Mouse (Mus musculus) macrophage (primary cell): ENCODE measurements around the gene Ces2g. TPM values are rescaled to one million over a fixed set of nuclear protein-coding genes. Genes with fewer than 3 reads are reported as not detected.

Experiments
- H3K27ac ChIP-seq: fragments of 350-480 bp; formaldehyde crosslinking; 2 replicates; pipeline ENCODE4 v1.9.0; 2021
- H3K36me3 ChIP-seq: fragments of 350-480 bp; formaldehyde crosslinking; 2 replicates; pipeline ENCODE4 v1.9.0; 2021; ENCODE audit errors: inconsistent target
- H3K4me3 ChIP-seq: fragments of 350-480 bp; formaldehyde crosslinking; 2 replicates; pipeline ENCODE4 v1.9.0; 2021; ENCODE audit errors: inconsistent target
- H3K79me2 ChIP-seq: fragments of 350-480 bp; formaldehyde crosslinking; 2 replicates; pipeline ENCODE4 v1.9.0; 2021; ENCODE audit errors: inconsistent target
- WGBS: methylation state at CpG from one replicate; pipeline ENCODE4 v1.1.7; 2026; ENCODE audit warnings: inconsistent platforms; ENCODE audit not compliant: missing documents; 5-methylcytosine and 5-hydroxymethylcytosine counted together
- polyA plus RNA-seq: library from polyadenylated mRNA; stranded (reverse); fragments of 250-400 nt; gene quantifications from 3 replicates; pipeline ENCODE4 v1.2.4, GENCODE M21; 2018; ENCODE audit warnings: inconsistent platforms
- total RNA-seq, 78 experiments: library from RNA; depleted of rRNA; stranded (reverse); fragments of 250-400 nt; gene quantifications; 1 replicate in 9 of 78; 2 replicates in 24 of 78; 3 replicates in 43 of 78; 4 replicates in 2 of 78; pipeline ENCODE4 v1.2.4; 2018; ENCODE audit warnings: inconsistent platforms in 56 of 78

Ces2g gene
- total RNA-seq (2018; cell fraction: chromatin; rRNA removed): under 1 TPM in 1 of 26 experiments, not detected in 25; 0.22 TPM
- not detected for total RNA-seq (2018; cell fraction: cytosol; rRNA removed)
- total RNA-seq (2018; cell fraction: nucleus; rRNA removed): not detected
- polyA plus RNA-seq: not detected in 3 replicates

DNA sequence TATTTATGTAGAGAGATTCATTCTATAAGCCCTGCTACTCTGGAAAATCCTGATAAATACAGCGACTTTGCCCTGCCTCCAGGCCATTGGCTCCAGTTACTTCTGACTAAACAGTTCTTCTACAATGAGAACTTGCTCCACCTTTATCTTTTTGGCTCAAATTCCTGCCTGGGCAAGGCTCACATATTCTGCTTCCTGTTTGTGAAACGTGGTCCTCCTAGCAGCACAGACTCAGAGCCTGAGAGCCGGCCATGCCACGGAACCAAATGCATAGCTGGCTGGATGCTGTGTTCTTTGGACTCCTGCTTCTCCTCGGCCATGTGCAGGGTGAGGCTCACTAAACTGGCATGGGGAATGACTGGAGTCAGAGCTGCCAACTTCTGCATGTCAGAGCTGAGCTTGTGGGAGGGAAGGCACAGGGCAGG lies at the start of gene Ces2g:
TSS of gene Ces2g (plus strand) at position 182 of the 425 bp plus-strand sequence.
- no peaks in the 10 kb centered on the region for H3K36me3 ChIP-seq
- H3K79me2 ChIP-seq: no peaks in the 10 kb centered on the region
- H3K27ac ChIP-seq: no peak within 1 kb of the TSS
- WGBS: 16% methylated on average over 5 of the region's 5 CpGs
- no peak within 1 kb of the TSS for H3K4me3 ChIP-seq

DNA sequence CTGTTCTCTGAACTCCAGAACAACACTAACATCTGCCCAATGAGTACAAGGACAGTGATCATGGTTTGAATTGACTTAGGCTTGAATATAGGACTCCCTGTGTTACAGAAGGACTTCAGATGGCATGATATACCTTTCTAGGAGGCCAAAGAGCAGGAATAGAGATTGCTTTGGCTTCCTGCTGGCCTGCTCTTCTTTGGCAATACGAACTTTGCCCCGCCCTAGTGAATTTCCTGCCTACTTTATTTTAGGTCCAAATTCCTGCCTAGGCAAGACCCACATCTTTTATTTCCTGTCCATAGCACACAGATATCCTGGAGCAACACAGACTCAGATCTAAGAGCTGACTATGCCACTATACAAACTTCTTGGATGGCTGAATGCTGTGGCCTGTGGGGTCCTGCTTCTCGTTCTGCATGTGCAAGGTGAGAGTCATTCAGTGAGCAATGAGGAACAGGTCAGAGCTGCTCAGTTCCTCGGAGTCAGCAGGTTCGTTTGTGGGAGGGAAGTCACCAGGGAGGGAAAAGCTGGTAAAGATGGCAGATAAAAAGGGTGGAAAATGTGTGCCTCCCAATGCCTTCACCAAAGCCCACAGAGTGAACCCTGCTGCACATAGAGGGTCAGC lies 35.4 kb upstream of the Ces2g start, which contains the start of gene Ces2e:
TSS of gene Ces2e (plus strand) at position 289 of the 625 bp plus-strand sequence.
- H3K27ac ChIP-seq: no peak within 1 kb of the TSS
- H3K4me3 ChIP-seq: no peak within 1 kb of the TSS

DNA sequence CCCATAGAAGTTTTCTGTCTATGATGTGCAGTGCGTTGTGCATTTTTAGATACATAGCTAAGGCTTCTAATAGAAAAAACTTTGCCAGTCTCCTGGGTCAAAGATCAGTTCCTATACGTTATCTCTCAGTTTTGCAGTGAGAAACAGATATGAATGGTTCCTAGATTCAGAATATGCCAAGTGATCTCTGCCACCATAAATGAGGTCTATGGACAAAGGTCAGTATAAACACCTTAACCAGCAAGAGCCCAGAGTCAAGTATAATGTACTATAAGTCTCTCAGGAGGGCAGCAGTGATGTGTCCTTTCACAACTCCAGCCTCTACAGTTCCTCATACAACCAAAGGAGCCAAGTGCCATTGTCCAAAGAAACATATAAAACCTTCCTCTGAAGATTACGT lies 34.2 kb upstream of the Ces2g start:
- 91% methylated on average over 3 of the region's 3 CpGs for WGBS
- H3K79me2 ChIP-seq: no peaks in the 10 kb centered on the region
- H3K27ac ChIP-seq: no peak overlapping the region
- no peak overlapping the region for H3K4me3 ChIP-seq
- no peaks in the 10 kb centered on the region for H3K36me3 ChIP-seq

More for the DNA sequence above, 35.4 kb upstream of the Ces2g start, which contains the start of gene Ces2e:
- no peaks in the 10 kb centered on the region for H3K36me3 ChIP-seq
- 40% methylated on average over 5 of the region's 5 CpGs for WGBS
- no peaks in the 10 kb centered on the region for H3K79me2 ChIP-seq

DNA sequence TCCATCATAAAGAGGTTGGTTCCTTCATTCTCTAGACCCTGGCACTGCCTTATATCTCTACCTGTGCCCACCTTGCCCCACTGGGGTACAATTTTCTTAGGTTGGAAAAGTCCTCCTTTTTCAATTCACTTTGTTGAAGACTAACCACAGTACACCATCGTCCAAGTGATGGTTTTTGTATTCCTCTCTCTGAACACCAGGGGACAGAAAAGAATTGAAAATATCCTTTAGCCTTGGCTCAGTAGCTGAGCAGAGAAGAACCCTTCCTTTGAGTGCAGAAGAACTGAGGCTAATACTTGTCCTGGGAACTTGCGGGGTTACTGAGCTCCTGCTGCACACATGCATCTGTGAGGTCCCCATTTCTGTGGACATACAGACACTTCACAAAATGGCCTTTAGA lies 16.9 kb upstream of the Ces2g start:
- no peak overlapping the region for H3K4me3 ChIP-seq
- WGBS: 88% methylated on average over 2 of the region's 2 CpGs
- H3K27ac ChIP-seq: no peak overlapping the region
- H3K79me2 ChIP-seq: no peaks in the 10 kb centered on the region
- no peaks in the 10 kb centered on the region for H3K36me3 ChIP-seq

DNA sequence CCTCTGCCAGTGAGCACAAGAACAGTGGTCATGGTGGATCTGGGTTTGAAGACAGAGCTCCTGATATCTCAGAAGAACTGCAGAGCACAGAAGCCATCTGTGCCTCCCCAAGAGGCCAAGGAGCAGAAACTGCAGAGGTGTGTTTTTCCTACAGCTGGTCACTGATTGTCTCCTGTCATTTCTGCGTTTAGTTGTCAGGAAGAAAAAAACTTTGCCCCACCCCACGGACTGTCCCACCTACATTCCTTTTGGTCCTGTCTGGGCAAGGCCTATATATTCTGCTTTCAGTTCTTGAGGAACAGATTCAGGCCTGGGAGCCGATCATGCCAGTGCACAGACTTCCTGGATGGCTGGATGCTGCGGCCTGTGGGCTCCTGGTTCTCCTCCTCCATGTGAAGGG lies 14.5 kb upstream of the Ces2g start, which contains the start of gene Ces2f:
TSS of gene Ces2f (plus strand) at position 301 of the 400 bp plus-strand sequence.
- Histone ChIP-seq H3K4me3 (no peak within 1 kb of the TSS), H3K27ac (no peak within 1 kb of the TSS), H3K36me3 (no peaks in the 10 kb centered on the region), H3K79me2 (no peaks in the 10 kb centered on the region)
- WGBS: 78% methylated on average over 4 of the region's 4 CpGs

DNA sequence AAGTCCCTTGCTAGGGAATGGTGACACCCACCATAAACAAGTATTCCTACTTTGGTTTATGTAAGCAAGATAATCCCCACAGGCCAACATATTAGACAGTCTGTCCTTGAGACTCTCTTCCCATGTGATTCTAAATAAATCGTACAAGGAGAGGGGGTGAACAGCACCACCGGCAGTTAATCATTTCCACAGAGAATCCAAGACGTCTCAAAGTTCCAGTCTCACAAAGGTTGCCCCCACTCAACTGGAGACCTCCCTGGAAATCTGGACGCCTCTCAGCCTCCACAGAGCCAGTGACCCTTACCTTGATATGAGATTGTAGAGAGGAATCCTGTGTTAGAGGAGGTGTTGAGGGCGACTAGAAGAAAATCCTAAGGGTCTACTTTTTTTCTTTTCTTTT lies 12.5 kb upstream of the Ces2g start:
- no peaks in the 10 kb centered on the region for H3K79me2 ChIP-seq
- H3K36me3 ChIP-seq: no peaks in the 10 kb centered on the region
- WGBS: 82% methylated on average over 5 of the region's 5 CpGs
- no peak overlapping the region for H3K4me3 ChIP-seq
- H3K27ac ChIP-seq: no peak overlapping the region

DNA sequence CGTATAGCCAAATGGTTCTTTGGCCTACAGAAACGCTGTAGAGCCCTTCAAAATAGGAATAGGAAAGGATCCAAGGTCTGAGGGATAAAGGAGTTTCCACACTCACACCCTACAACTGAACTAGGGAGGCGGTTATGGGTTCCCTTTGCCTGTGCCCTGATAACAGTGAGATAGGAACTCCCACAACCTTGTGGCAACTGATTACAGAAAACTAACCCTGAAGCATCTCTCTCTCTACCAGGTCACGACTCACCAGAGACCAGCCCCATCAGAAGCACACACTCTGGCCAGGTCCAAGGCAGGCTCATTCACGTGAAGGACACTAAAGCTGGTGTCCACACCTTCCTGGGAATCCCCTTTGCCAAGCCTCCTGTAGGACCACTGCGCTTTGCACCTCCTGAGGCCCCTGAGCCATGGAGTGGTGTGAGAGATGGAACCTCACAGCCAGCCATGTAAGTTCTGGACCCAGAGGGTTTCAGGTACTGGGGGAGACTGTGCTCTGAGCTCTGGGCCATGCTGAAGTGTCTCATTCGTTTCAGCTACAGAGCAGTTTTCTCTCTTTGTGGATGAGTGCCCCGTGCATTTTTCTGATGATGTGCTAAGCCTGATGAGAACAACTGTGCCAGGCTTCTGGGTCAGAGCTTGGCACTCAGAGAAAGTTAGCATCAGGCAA lies 847 bp downstream of the Ces2g start:
- Histone ChIP-seq H3K27ac (no peak overlapping the region), H3K79me2 (no peaks in the 10 kb centered on the region), H3K36me3 (no peaks in the 10 kb centered on the region), H3K4me3 (no peak overlapping the region)
- 82% methylated on average over 7 of the region's 8 CpGs for WGBS

DNA sequence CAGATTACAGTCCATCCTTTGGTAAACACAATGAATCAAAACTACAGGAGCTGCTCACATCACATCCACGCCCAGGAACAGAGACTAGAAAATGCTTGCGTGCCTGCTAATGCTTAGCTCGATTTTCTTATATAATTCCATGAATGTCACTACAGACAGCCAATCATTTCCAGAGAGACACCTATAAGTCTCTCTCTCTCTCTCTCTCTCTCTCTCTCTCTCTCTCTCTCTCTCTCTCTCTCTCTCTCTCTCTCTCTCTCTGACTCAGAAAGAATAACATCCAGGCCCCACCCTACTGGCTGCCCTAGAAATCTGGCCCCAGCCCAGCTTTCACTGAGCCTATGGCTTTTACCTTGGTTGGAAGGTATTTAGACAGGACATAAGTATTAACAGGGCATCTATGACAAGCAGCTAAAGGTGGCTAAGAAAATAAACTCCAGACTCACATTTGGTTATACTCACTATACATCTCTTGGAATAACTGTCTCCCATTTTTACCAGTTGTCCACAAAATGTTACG lies 1.9 kb downstream of the Ces2g start:
- Histone ChIP-seq H3K4me3 (no peak overlapping the region), H3K79me2 (no peaks in the 10 kb centered on the region), H3K36me3 (no peaks in the 10 kb centered on the region), H3K27ac (no peak overlapping the region)
- 87% methylated on average over 4 of the region's 4 CpGs for WGBS

DNA sequence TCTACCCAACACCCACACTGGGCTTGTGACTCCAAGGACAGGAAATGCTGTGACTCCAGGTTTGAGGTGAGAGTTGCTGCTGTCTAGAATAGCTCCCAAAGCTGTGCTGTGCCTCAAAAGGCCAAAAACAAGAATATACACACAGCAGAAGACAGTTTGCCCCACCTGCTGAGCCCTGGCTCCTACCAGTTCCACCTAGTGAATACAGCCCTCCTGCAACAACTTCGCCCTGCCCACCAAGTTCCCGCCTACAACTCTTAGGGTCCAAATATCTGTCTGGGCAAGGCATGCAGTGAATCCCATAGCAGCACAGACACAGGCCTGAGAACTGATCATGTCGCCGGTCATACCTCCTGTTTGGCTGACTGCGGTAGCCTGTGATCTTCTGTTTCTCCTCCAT lies 22.6 kb downstream of the Ces2g start:
- Histone ChIP-seq H3K36me3 (no peaks in the 10 kb centered on the region), H3K79me2 (no peaks in the 10 kb centered on the region), H3K4me3 (no peak overlapping the region), H3K27ac (no peak overlapping the region)
- WGBS: 96% methylated on average over 5 of the region's 5 CpGs

DNA sequence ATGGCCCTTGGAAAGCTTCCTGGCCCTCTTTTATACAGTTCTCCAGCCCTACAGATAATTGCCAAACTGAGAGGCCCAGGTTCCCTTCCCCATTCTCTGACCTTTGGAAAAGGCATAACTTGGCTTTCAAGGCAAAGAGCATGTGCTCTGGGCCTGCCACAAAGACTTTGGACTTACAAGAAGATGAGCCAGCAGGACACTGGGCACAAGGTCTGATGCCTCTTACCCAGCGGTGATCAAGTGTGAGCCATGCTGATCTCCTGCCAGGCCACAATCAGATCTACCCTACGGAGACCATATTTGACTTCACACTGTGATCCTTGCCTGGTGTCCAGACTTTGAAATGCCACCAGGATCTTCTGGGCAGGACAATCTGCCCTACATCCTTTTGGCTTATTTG lies 23.4 kb downstream of the Ces2g start:
- Histone ChIP-seq H3K4me3 (no peak overlapping the region), H3K79me2 (no peaks in the 10 kb centered on the region), H3K36me3 (no peaks in the 10 kb centered on the region), H3K27ac (no peak overlapping the region)
- WGBS: 88% methylated on average over 2 of the region's 2 CpGs

DNA sequence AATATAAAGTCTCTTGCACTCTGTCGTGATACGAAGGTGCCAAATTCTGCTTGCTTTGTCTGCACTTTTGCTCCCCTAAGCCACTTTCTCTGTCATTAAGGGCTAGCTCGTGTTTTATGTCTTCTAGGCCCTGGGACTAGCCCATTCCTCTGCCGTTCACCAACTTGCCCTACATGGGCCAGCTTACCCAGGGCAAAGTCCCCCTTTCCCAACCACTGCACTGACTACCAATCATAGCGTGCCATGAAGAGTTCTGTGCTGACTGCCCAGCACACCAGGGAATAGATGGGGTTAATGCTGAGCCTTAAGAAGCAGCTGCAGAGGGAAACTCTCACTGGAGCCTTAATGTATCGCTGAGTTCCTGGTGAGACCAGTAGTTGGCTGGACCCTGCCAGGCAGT lies 36.7 kb downstream of the Ces2g start:
- Histone ChIP-seq H3K36me3 (no peaks in the 10 kb centered on the region), H3K79me2 (no peaks in the 10 kb centered on the region), H3K4me3 (no peak overlapping the region), H3K27ac (no peak overlapping the region)
- WGBS: 89% methylated on average over 6 of the region's 6 CpGs

DNA sequence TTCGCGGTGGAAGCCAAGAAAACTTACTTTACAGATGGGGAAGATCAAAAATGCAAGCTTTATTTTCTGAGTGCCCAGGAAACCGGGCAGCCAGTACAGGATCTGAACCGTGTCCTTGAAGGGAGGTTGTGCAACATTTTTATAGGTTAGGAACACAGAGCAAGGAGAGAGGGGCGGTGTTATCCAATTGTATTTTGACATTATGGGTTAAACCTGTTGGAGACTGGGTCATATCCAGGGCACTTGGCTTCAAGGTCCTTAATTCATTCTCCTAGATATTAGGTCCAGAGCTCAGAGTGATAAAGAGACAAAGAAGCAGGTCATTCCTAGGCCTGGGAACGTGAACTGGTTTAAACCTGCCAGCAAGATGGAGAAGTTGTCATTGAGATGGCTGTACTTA lies 37.7 kb downstream of the Ces2g start:
- Histone ChIP-seq H3K36me3 (no peaks in the 10 kb centered on the region), H3K4me3 (no peak overlapping the region), H3K79me2 (no peaks in the 10 kb centered on the region), H3K27ac (no peak overlapping the region)
- 83% methylated on average over 6 of the region's 6 CpGs for WGBS

DNA sequence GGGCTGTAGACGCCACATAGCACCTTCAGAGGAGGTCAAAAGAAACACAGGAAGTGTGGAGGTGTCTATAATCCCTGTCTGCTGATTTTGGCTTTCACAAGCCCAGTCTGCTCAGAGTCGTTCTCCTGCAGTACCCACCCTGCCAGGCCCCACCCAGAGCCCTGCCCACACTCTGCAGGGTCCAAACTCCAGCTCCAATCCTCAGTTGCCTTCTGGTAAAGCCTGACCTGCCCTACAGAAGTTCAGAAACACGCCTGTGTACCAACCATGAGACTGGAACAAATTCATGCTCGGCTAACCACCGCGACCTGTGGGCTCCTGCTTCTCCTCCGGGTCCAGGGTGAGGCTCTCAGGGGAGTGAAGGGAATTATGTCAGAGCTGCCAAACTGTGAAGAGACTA lies 39.1 kb downstream of the Ces2g start, which contains the start of gene Ces2h:
TSS of gene Ces2h (plus strand) at position 268 of the 400 bp plus-strand sequence.
- Histone ChIP-seq H3K27ac (no peak within 1 kb of the TSS), H3K36me3 (no peaks in the 10 kb centered on the region), H3K4me3 (no peak within 1 kb of the TSS), H3K79me2 (no peaks in the 10 kb centered on the region)
- 84% methylated on average over 7 of the region's 7 CpGs for WGBS

DNA sequence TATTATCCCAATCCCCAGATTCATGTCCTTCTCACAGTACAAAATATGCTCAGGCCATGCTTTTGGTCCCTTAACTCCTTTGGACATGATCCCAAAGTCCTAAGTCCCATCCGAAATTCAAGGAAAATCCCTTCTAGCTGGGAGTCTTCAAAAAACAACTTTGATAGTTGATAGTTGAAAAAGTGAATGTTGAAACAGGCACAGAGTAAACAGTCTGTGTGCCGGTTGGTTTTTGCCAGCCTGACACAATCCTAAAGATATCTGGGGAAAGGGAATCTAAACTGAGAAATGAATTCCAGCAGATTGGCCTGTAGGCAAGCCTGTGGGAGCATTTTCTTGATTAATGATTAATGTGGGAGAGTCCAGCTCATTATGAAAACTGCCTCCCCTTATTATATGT lies 48.5 kb downstream of the Ces2g start:
- no peaks in the 10 kb centered on the region for H3K79me2 ChIP-seq
- H3K36me3 ChIP-seq: no peaks in the 10 kb centered on the region
- no peak overlapping the region for H3K4me3 ChIP-seq
- H3K27ac ChIP-seq: no peak overlapping the region
- 86% methylated on average over 2 of the region's 2 CpGs for WGBS

DNA sequence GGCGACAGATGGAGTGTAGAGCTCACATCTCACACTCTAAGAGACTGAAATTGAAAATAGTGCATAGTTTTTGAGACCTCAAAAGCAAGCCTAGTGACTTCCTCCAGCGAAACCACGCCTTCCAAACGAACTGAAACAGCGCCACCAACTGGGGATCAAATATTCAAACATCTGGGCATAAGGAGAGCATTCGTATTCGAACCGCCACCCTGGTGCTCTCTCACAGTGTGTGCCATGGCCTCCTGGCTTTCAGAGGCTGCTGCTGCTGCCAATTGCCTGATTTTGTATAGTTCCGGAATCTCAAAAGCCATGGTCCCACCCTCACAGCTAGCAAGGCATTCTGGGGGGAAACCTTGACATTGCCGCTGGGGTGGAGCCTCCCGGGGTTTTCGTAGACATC lies 49.6 kb downstream of the Ces2g start:
- WGBS: 82% methylated on average over 12 of the region's 12 CpGs
- H3K79me2 ChIP-seq: no peaks in the 10 kb centered on the region
- no peak overlapping the region for H3K4me3 ChIP-seq
- no peak overlapping the region for H3K27ac ChIP-seq
- H3K36me3 ChIP-seq: no peaks in the 10 kb centered on the region
